In the genomic region with DNA sequence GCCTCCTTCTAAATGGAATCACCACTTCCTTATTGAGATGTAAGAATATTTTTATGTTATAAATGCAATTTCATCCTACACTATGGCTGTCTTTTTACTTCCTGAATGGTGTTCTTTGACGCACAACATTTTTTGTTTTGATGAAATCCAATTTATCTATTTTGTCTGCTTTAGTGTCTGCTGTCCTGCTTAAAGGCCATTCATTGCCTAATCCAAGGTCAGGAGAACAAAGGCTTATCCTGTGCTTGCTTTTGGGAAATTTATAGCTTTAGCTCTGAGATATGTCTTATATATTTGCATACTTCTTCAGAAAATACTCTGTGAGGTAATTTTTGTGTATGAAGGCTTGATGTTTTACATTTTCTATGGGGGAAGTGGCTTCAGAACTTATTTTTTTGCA, we compare ENCODE assay signal across 20 mouse cellular contexts. TPM values are rescaled to one million over a fixed set of nuclear protein-coding genes. Genes with fewer than 3 reads are reported as not detected.
DNase-seq lines count a peak whose midpoint lies in the region; ATAC-seq and TF ChIP-seq lines count a peak whose summit lies in the region.
"Had no signal": no experiment of that assay in that cellular context is flagged by ENCODE, and none has a peak within 500 bp of the region (broad histone marks: within the 10 kb centered on the region; RNA-seq: fewer than 3 reads in every experiment).

No protein-coding gene starts in this region.

- H3K9me3 ChIP-seq in lung, embryonic 15.5 days = no peaks in the 10 kb centered on the region
- no peaks in the 10 kb centered on the region for H3K9me3 ChIP-seq in midbrain, embryonic 11.5 days (ENCODE audit: control insufficient read depth, low read length)
- no peaks in the 10 kb centered on the region for H3K9me3 ChIP-seq in midbrain, postnatal 0 days (ENCODE audit: low read length)

- H3K36me3 ChIP-seq in lung, embryonic 15.5 days = no peaks in the 10 kb centered on the region
- no peaks in the 10 kb centered on the region for H3K36me3 ChIP-seq in midbrain, embryonic 11.5 days (ENCODE audit: control insufficient read depth, insufficient read depth, low read length)
- no peaks in the 10 kb centered on the region for H3K36me3 ChIP-seq in midbrain, postnatal 0 days (ENCODE audit: insufficient read depth, low read length)
- H3K36me3 ChIP-seq: G1E had no signal

- 0 out of 2 replicates have a peak overlapping the region, but pooled peaks have one; percentile 6 for H3K27ac ChIP-seq in lung, embryonic 15.5 days
- H3K27ac ChIP-seq in midbrain, embryonic 11.5 days (ENCODE audit: low read depth, low read length) = no peak overlapping the region
- H3K27ac ChIP-seq in midbrain, postnatal 0 days (ENCODE audit: low read depth, low read length) = no peak overlapping the region

- WGBS in lung, embryonic 15.5 days = 57% methylated on average over 1 of the region's 1 CpGs
- 65% methylated on average over 1 of the region's 1 CpGs for WGBS in lung, adult 2 months
- 88% methylated on average over 1 of the region's 1 CpGs for WGBS in midbrain, embryonic 11.5 days
- 87% methylated on average over 1 of the region's 1 CpGs for WGBS in midbrain, postnatal 0 days

- ATAC-seq in lung, embryonic 15.5 days (ENCODE audit: borderline replicate concordance, extremely low read depth, low FRiP score, low TSS enrichment) = no peak
- no peak for ATAC-seq in midbrain, embryonic 11.5 days (ENCODE audit: low FRiP score)
- ATAC-seq in midbrain, postnatal 0 days (ENCODE audit: low FRiP score) = no peak
- ATAC-seq: activated CD4-positive, CD25-positive, alpha-beta regulatory T cell, adult 4 months; CD4-positive, CD25-positive, alpha-beta regulatory T cell, adult 4 months; Patski had no signal

- DNase-seq in lung, adult 2 months = no peak
- peak; percentile 51 for DNase-seq in midbrain, embryonic 11.5 days (ENCODE audit: low spot score, missing footprints)
- DNase-seq in midbrain, postnatal 0 days (ENCODE audit: low spot score) = no peak
- DNase-seq: adrenal gland, adult 2 months; adrenal gland, adult 8-10 months; adrenal gland, postnatal 10 days; adrenal gland, postnatal 14 days; adrenal gland, postnatal 25 days; adrenal gland, postnatal 36 days; B cell, adult 2 months; cerebellum, adult 11 months; cerebellum, adult 11-12 months; cerebellum, adult 18-20 months had no signal

- H3K4me2 ChIP-seq in lung, embryonic 15.5 days = no peak overlapping the region
- no peak overlapping the region for H3K4me2 ChIP-seq in midbrain, embryonic 11.5 days
- H3K4me2 ChIP-seq in midbrain, postnatal 0 days (ENCODE audit: low read depth, low read length, poor library complexity, severe bottlenecking) = no peak overlapping the region

- H3K4me1 ChIP-seq in lung, embryonic 15.5 days = peaks cover 21% of the 10 kb centered on the region; the same call in 1 of the 2 replicates
- H3K4me1 ChIP-seq in lung, adult 2 months (ENCODE audit: control insufficient read depth, insufficient read depth, low read length) = peaks cover 3% of the 10 kb centered on the region
- no peaks in the 10 kb centered on the region for H3K4me1 ChIP-seq in midbrain, embryonic 11.5 days (ENCODE audit: control insufficient read depth, insufficient read depth, low read length)
- H3K4me1 ChIP-seq in midbrain, postnatal 0 days (ENCODE audit: insufficient read depth, low read length) = no peaks in the 10 kb centered on the region

- TF ChIP-seq POLR2A in lung, adult 2 months (IDR thresholded peaks at IDR 0.05; ENCODE audit: borderline replicate concordance, extremely low read depth, low read depth, low read length) = no peak

- H3K9ac ChIP-seq in lung, embryonic 15.5 days = no peak overlapping the region
- H3K9ac ChIP-seq in midbrain, embryonic 11.5 days (ENCODE audit: low read length) = no peak overlapping the region
- H3K9ac ChIP-seq in midbrain, postnatal 0 days (replicated peaks; ENCODE audit: low read length, poor library complexity, severe bottlenecking) = no peak overlapping the region

- no peak for TF ChIP-seq CTCF in lung, adult 2 months (IDR thresholded peaks at IDR 0.05; ENCODE audit: insufficient read depth, low read length)
- TF ChIP-seq CTCF in midbrain, postnatal 0 days (IDR thresholded peaks at IDR 0.05) = no peak

- H3K27me3 ChIP-seq in lung, embryonic 15.5 days = no peaks in the 10 kb centered on the region
- no peaks in the 10 kb centered on the region for H3K27me3 ChIP-seq in midbrain, embryonic 11.5 days (ENCODE audit: control insufficient read depth, insufficient read depth, low read length)
- H3K27me3 ChIP-seq in midbrain, postnatal 0 days (ENCODE audit: insufficient read depth, low read length) = no peaks in the 10 kb centered on the region
- H3K27me3 ChIP-seq: Patski had no signal

- H3K4me3 ChIP-seq in lung, embryonic 15.5 days = no peak overlapping the region
- H3K4me3 ChIP-seq in lung, adult 2 months (replicated peaks; ENCODE audit: extremely low read depth, low read depth, low read length) = no peak overlapping the region
- H3K4me3 ChIP-seq in midbrain, embryonic 11.5 days (ENCODE audit: low read depth, low read length) = no peak overlapping the region
- no peak overlapping the region for H3K4me3 ChIP-seq in midbrain, postnatal 0 days (ENCODE audit: low read depth, low read length)

RNA-seq across cellular contexts. Expression of gene Fam174b, which starts 13.5 kb away (rescaled TPM):
- polyA plus RNA-seq in lung, embryonic 15.5 days (2015; fragmentation: Nextera tagmentation; extraction: Ambion mirVana) = 83.7 and 84.4 TPM in 2 replicates
- polyA plus RNA-seq in lung, adult 2 months (2012; rRNA removed) = 135 and 156 TPM in 2 replicates
- 28.9 and 36.3 TPM in 2 replicates for polyA plus RNA-seq in midbrain, embryonic 11.5 days (2014; fragmentation: Nextera tagmentation; extraction: Ambion mirVana)
- 27.7 and 36.2 TPM in 2 replicates for total RNA-seq in midbrain, postnatal 0 days (2014; rRNA removed)
- 27.2 and 28.9 TPM in 2 replicates for polyA plus RNA-seq in midbrain, postnatal 0 days (2015; fragmentation: Nextera tagmentation; extraction: Ambion mirVana)
- total RNA-seq: CH12.LX had no signal
- polyA plus RNA-seq: C2C12 had no signal
